Mouse (Mus musculus) common myeloid progenitor, adult 5-6 weeks (primary cell): ENCODE data around the gene Dppa3. TPM values are rescaled to one million over a fixed set of nuclear protein-coding genes. Genes with fewer than 3 reads are reported as not detected.

Experiments used
- ATAC-seq: replicated peaks from 2 replicates; pipeline ENCODE4 v1.8.0; 2016; ENCODE audit warnings: low read depth, mild to moderate bottlenecking, moderate TSS enrichment, inconsistent platforms; ENCODE audit not compliant: poor library complexity, severe bottlenecking
- total RNA-seq: library from RNA; stranded (forward); fragments of 200-1000, 187-1606 nt; gene quantifications from 2 replicates; pipeline ENCODE4 v1.2.3, GENCODE M21; 2017

Gene Dppa3
- total RNA-seq, 1 experiment from 2014 or later, result not detected

DNA sequence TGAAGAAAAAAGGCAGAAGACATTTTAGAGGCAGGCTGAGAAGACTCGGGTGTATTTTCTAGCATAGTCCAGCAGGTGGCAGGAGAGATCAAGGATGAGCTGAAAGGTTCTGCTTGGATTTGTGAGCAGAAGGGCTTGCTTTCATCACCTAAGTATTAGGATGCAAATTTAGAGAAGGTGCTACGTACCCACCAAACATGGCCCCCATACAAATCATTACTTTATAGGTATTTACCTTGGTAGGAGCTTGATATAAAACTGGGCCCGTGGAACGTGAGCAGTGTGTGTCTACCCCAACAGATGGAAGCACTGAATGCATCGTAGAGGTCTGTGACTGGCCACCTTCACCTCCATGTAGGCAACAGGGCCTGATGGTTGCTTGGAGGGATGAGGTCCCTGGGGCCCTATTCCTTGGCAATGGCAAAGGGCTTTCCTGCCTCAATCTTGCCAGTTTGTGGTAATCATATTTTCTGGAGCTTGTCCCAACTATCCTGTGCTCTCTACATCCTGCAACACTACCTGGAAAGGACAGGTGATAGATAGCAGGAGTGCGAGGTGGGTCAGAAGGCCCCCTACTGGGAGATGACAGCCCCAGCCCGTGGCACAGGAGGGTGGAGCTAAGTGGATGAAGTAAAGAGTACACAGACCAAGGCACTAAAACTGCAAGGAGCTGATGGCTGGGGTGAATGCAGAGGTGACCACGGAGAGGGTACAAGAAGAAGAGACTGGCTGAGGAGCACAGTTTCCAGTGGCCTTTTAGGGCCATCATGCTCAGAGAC is 34.6 kb downstream of the Dppa3 start:
- peak; percentile 67 for ATAC-seq

DNA sequence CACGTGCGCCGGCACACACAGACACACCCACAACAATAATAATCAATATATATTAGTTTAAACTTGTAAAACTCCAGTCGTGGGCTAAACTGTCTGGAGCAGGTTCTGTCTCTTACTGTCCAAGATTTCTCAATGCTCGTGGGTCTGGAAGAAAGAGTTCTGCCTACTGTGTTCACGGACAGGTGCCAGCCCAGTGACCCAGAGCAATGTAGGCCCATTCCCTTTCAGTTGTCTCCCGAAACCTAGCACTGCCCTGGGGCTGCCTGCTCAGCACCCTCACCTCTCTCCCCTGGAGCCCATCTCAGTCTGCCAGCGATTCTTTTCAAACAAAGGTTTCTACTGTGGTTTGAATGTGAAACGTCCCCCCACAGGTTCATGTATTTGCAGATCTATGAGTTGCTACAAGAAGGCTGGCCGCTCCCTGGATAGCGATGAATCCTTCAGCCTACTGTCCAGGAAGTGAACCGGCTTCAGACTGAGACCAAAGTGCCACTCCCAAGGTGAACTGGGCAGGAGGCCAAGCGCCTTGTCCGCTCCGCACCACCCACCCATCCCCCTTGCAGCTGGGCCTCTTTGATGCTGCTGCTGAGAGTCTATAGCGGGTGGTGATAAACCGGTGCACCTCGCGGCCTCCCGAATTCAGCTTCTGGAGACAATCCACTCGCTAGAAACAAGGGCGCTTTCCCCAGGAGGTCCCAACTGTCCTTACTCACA is 36.5 kb downstream of the Dppa3 start:
- ATAC-seq, result no peak

DNA sequence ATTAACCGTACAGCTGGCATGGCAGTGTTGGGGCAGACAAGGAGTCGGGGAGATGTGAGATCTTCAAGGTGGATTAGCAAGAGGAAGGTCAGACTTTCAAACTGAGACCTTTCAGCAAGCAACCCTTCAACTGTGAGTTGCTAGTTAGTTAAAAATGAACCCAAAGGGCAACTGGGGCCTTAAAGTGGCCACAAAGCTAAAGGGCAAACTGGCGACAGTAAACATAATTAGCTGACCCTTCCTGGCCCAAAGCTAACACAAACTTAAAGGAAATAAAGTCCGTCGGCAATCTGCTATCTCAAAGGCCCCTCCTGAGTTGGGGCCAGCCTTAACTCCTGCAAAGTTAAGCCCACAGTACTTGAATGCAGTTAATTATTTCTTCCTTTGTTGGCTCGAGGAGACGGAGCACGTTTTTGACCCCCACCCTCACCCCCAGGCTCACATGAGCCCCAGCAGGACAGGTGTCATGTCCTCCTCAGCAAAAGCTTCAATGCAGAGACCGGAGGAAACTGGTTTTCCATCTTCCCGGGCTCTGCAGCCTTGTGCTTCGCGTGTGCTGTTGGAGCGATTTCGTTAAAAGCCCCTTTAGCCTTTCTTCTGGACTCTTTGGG is 37.5 kb downstream of the Dppa3 start:
- ATAC-seq, result no peak

DNA sequence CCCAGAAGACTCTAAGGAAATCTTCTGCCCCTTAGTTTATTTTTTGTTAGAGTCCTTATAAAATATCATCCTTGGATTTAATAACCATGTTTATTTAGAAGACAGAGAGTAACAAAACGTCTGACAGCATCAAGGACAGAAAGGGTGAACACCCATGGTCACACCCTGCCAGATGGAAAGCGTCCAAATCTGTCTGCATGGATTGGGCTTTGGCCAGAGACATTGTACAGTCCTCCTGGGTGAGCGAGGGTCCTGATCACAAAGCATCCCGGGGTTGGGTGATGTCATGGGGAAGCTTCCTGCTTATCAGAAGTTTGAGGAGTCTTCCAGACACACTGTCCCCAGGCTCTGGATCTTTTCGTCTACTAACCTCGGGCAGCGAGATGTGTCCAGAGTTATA is 39.7 kb downstream of the Dppa3 start:
- ATAC-seq, result no peak

DNA sequence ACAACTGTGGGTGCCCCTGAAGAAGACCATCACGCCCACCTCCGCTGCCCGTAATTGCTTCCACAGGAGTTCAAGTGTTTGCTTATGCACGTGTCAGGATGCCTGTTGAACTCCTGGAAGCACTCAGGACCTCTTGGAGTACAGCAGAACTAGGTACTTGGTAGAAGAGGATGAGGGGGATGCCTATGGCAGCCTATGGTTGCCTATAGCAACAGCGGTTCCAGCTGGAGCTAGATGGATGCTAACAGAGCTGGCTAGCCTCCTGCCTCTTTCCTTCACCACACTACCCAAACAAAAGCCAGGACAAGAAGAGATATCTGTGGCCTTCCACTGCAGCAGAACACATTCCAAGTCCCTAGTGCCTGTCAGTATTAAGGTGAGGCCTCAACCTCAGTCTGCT is 41.5 kb downstream of the Dppa3 start:
- no peak for ATAC-seq

DNA sequence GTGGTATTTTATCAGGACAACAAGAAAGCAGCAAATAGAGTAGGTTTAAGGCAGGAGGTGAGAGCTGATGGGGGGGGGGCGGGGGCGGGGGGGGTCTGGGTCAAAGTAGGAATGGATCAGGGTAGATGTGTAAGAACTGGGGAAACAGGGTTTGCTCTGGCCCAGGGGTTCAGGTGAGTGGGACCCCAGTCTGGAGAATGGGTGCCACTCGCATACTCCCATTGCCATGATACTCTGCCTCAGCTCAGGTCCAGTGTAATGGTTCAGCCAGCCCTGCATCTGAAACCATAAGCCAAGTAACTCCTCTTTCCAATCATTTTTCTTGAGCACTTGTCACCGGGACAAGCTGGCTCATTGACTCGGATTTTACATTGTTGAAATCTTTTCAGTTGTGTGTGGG is 42.6 kb downstream of the Dppa3 start:
- no peak for ATAC-seq

DNA sequence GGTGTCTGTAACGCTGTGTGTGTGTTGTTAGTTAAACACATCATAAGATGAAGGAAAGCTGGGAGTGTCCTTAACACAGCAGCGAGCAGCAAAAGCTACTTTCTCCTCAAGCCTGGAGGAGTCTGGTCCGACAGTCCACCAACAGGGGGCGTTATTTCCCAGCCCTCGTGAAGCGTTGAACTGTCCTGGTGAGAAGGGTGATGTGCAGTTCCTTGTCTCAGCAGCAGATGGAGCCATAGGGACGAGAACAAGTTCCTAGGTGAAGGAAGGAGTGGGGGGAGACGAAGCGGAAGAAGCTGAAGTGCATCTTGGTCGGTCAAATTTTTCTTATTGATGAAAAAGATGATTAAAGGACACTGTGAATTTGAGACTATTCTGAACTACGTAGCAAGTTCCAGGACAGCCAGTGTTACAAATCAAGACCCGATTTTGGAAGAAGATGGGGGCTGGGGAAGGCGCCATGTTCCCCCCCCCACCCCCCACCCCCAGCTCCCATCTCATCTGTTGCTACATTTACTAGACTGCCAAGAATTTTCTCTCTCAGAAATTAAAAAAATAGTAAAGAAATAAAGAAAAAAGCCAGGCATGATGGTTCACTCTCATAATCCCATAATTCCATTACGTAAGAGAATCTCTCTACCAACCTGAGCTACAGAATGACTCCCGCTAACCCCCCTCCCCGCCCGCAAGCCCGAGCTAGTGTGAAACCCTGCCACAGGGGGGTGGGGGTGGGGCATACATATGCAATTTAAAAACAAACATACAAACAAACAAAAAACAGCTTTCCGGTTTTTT is 43.4 kb downstream of the Dppa3 start:
- ATAC-seq, result peak; percentile 99

DNA sequence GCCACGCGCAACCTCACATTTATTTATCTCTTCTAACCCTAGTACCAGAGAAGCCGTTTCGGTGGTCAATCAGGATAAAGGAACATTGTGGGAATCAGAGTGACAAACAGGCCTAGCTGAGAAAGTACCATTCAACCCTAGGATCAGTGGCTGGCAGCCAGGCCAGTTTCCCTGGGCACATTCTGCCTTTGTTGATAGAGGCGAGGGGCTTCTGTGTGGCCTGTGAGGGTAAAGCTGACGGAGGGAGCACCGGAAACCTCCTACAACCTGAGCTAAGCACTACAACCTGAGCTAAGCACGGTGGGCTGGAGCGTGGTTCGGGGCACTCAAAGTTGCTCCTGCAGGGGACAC is 44.0 kb downstream of the Dppa3 start:
- ATAC-seq, result no peak

DNA sequence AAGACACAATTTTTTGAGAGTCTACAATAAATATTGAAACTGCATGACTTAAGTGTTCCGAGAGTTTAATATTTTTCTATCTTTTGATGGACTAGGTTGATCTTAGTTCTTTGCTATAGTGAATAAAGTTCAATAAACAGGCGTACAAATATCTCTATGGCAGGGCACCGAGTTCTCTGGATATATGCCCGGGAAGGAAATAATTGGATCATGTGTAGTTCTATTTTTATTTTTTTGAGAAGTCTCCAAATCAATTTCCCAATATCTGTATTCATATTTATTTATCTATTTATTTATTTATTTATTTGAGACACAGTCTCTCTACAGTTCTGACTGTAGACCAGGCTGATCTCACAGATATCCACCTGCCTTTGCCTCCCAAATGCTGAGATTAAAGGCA is 44.6 kb downstream of the Dppa3 start:
- ATAC-seq, result no peak

DNA sequence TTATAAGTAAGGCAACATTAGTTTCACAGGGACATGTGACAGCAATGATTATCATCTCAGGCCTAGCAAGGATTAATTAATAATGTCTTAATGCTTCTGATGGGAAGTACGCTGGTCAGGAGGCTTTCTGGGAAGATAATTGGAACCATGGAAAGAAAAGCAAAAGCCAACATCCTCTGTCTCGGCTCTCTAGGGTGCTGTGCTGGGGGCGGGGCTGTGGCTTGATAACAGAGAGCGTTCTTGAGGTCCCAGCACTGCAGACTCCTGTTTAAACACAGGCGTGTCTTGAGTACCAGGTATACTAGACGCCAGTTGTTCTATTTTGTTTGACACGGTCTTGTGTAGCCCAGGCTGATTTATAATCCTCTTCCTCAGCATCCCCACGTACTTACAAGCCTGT is 46.5 kb downstream of the Dppa3 start:
- no peak for ATAC-seq

Other genes with a start within 250 kb of the Dppa3 start
- gene Rimklb, start 127.6 kb upstream of the Dppa3 start, total RNA-seq, result not detected in 2 replicates
- gene Mfap5, start 120.6 kb upstream of the Dppa3 start, total RNA-seq, result not detected in 2 replicates
- not detected in 2 replicates for gene Aicda, start 72.6 kb upstream of the Dppa3 start, total RNA-seq
- gene Apobec1, start 24.0 kb upstream of the Dppa3 start, total RNA-seq, result 13.3 and 14.2 TPM in 2 replicates
- gene Gdf3, start 16.3 kb upstream of the Dppa3 start, total RNA-seq, result 4.1 and 5.6 TPM in 2 replicates
- not detected in 2 replicates for gene Nanog, start 81.1 kb downstream of the Dppa3 start, total RNA-seq
- gene Slc2a3, start 175.2 kb downstream of the Dppa3 start, total RNA-seq, result 21.6 and 24.4 TPM in 2 replicates
- gene Foxj2, start 193.5 kb downstream of the Dppa3 start, total RNA-seq, result 6.4 and 6.7 TPM in 2 replicates
- not detected in 2 replicates for gene C3ar1, start 229.8 kb downstream of the Dppa3 start, total RNA-seq
- gene Necap1, start 248.1 kb downstream of the Dppa3 start, total RNA-seq, result 10.1 and 13.3 TPM in 2 replicates